Mouse (Mus musculus) G1E (cell line): Measurements from ENCODE around the gene Ldah. TPM values are rescaled to one million over a fixed set of nuclear protein-coding genes. Genes with fewer than 3 reads are reported as not detected.

Experiments
- ATAC-seq: 2 replicates; pipeline ENCODE4 v1.8.0; 2016; ENCODE audit warnings: mild to moderate bottlenecking; ENCODE audit not compliant: insufficient number of reproducible peaks, poor library complexity, low FRiP score, severe bottlenecking; ENCODE audit errors: extremely low read depth
- DNase-seq: peaks from one replicate; pipeline ENCODE4 v3.0.0; 2012; ENCODE audit warnings: low spot score
- H3K27me3 ChIP-seq: 2 replicates; pipeline ENCODE4 v1.6.1; 2012; ENCODE audit warnings: mild to moderate bottlenecking, low read length, inconsistent platforms; ENCODE audit not compliant: insufficient read depth
- H3K36me3 ChIP-seq: replicated peaks from 2 replicates; pipeline ENCODE3; 2012; ENCODE audit warnings: mild to moderate bottlenecking, inconsistent platforms
- H3K4me1 ChIP-seq: 2 replicates; pipeline ENCODE4 v1.6.1; 2012; ENCODE audit warnings: low read depth, low read length, inconsistent platforms, mixed read lengths; ENCODE audit not compliant: insufficient read depth
- H3K4me3 ChIP-seq: 2 replicates; pipeline ENCODE4 v1.5.1; 2012; ENCODE audit warnings: low read depth, mild to moderate bottlenecking, inconsistent platforms, low read length, moderate library complexity, mixed read lengths
- H3K9me3 ChIP-seq: replicated peaks from 2 replicates; pipeline ENCODE4 v1.6.1; 2012; ENCODE audit warnings: inconsistent platforms
- CTCF ChIP-seq: IDR thresholded peaks from 2 replicates; pipeline ENCODE4 v1.5.1; 2012; ENCODE audit warnings: low read depth, low read length, inconsistent platforms, mixed read lengths
- GATA1 ChIP-seq: IDR thresholded peaks from 2 replicates; pipeline ENCODE4 v1.6.1; 2012; ENCODE audit warnings: borderline replicate concordance, low read length, inconsistent platforms, mixed read lengths
- GATA2 ChIP-seq: IDR thresholded peaks from 2 replicates; pipeline ENCODE4 v1.6.1; 2012; ENCODE audit warnings: low read depth, low read length, inconsistent platforms, borderline replicate concordance
- POLR2AphosphoS5 ChIP-seq: IDR thresholded peaks from 2 replicates; pipeline ENCODE4 v1.6.1; 2012; ENCODE audit warnings: low read depth, low read length, inconsistent platforms; ENCODE audit not compliant: insufficient replicate concordance
- TAL1 ChIP-seq: conservative IDR thresholded peaks from 2 replicates; pipeline ENCODE4 v1.6.1; 2012; ENCODE audit warnings: low read depth, low read length, inconsistent platforms, mixed read lengths
- polyA plus RNA-seq: library from polyadenylated mRNA; stranded (reverse); fragments of >175 nt; gene quantifications from 2 replicates; pipeline ENCODE4 v1.2.3, GENCODE M21; 2012
- total RNA-seq, 2 experiments: library from RNA; stranded (forward) in 1 of 2; stranded (reverse) in 1 of 2; fragments of 200-1000 nt in 1 of 2; fragments of >200 nt in 1 of 2; fragmentation: Nextera tagmentation in 1 of 2; gene quantifications; 2 replicates each; pipeline ENCODE4 v1.2.3; 2014 to 2017

Ldah gene
- total and polyA plus RNA-seq, 3 experiments = 0.38 TPM; not detected in 2

DNA sequence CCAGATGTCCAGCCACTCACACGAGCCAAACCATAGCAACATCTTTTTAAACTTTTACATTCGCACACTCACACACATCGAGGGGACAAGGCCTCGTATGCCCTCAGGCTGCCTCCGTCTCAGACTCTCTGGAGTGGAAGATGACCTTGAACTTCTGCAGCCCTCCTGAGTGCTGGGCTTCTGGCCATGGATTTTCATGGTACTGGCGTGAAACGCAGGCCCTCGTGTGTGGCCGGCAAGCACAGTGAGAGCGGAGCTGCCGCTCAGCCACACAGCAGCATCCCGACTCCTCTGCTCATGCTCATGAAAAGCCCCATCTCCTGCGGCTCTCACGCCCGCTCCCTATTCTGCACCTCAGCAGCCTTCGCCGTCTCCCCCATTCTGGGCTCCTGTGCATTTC, 103.1 kb downstream of the Ldah start:
- Histone ChIP-seq H3K36me3 (peaks cover 17% of the 10 kb centered on the region), H3K9me3 (no peaks in the 10 kb centered on the region; the same call in 1 of the 2 replicates), H3K4me3 (no peak overlapping the region), H3K27me3 (peaks cover 8% of the 10 kb centered on the region; the same call in 1 of the 2 replicates), H3K4me1 (peaks cover 34% of the 10 kb centered on the region)
- no peak for ATAC-seq
- no peak for TF ChIP-seq CTCF
- TF ChIP-seq POLR2AphosphoS5 = no peak
- TF ChIP-seq TAL1 = no peak
- TF ChIP-seq GATA1 = no peak
- no peak for TF ChIP-seq GATA2
- DNase-seq = no peak

GRCm38 (mm10) chr12:8312266-8312665, 104.4 kb downstream of the Ldah start:
- ATAC-seq = no peak
- Histone ChIP-seq H3K36me3 (peaks cover 27% of the 10 kb centered on the region), H3K4me1 (peaks cover 35% of the 10 kb centered on the region), H3K9me3 (no peaks in the 10 kb centered on the region; the same call in 1 of the 2 replicates), H3K27me3 (peaks cover 8% of the 10 kb centered on the region; the same call in 1 of the 2 replicates), H3K4me3 (no peak overlapping the region)
- TF ChIP-seq TAL1 (no peak), CTCF (no peak), POLR2AphosphoS5 (no peak), GATA1 (no peak), GATA2 (no peak)
- no peak for DNase-seq

- TF ChIP-seq TAL1 (no peak), GATA1 (no peak), GATA2 (no peak), CTCF (peak; percentile 81), POLR2AphosphoS5 (no peak)
- Histone ChIP-seq H3K9me3 (no peaks in the 10 kb centered on the region; the same call in 1 of the 2 replicates), H3K27me3 (peaks cover 8% of the 10 kb centered on the region; the same call in 1 of the 2 replicates), H3K4me3 (peak within 1 kb of the TSS; percentile 82), H3K4me1 (peaks cover 35% of the 10 kb centered on the region), H3K36me3 (peaks cover 38% of the 10 kb centered on the region)
- peak; percentile 53 for DNase-seq
- ATAC-seq = peak; percentile 73
Observed at GRCm38 (mm10) chr12:8313270-8313771, 105.4 kb downstream of the Ldah start, which contains the start of gene Hs1bp3. Gene Hs1bp3 (plus strand): TSS chr12:8313432.

DNA sequence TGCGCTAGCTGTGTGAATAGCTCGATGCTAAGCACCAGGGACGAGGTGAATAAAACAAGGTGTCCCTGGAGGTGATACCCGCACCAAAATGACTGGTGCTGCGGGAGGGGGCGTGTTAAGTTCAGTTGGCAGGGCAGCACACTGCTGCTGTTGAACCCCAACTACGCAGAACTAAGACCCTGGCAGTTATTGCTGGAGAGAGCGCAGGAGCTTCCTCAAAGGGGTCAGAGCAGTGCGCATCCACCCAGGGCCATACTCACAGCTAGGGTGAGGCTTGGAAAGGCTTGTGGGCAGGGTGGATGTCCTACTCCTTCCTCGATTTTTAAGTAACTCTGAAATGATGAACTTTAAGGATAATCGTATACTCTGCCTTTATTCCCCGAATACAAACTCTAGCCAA, 105.9 kb downstream of the Ldah start:
- DNase-seq (peak; percentile 14), ATAC-seq (peak; percentile 45; the same call in 1 of the 2 replicates)
- Histone ChIP-seq H3K27me3 (peaks cover 8% of the 10 kb centered on the region; the same call in 1 of the 2 replicates), H3K36me3 (peaks cover 43% of the 10 kb centered on the region), H3K4me1 (peaks cover 35% of the 10 kb centered on the region), H3K4me3 (peak overlapping the region; percentile 82), H3K9me3 (no peaks in the 10 kb centered on the region; the same call in 1 of the 2 replicates)
- no peak for TF ChIP-seq CTCF
- TF ChIP-seq POLR2AphosphoS5 = no peak
- no peak for TF ChIP-seq GATA1
- TF ChIP-seq TAL1 = no peak
- no peak for TF ChIP-seq GATA2

- ATAC-seq (no peak), DNase-seq (no peak)
- Histone ChIP-seq H3K27me3 (no peaks in the 10 kb centered on the region), H3K36me3 (peaks cover 70% of the 10 kb centered on the region), H3K9me3 (no peaks in the 10 kb centered on the region; the same call in 1 of the 2 replicates), H3K4me1 (peaks cover 35% of the 10 kb centered on the region), H3K4me3 (no peak overlapping the region)
- TF ChIP-seq GATA1 (no peak), GATA2 (no peak), TAL1 (no peak), CTCF (no peak), POLR2AphosphoS5 (no peak)
Observed at GRCm38 (mm10) chr12:8316541-8316940, 108.6 kb downstream of the Ldah start.

DNA sequence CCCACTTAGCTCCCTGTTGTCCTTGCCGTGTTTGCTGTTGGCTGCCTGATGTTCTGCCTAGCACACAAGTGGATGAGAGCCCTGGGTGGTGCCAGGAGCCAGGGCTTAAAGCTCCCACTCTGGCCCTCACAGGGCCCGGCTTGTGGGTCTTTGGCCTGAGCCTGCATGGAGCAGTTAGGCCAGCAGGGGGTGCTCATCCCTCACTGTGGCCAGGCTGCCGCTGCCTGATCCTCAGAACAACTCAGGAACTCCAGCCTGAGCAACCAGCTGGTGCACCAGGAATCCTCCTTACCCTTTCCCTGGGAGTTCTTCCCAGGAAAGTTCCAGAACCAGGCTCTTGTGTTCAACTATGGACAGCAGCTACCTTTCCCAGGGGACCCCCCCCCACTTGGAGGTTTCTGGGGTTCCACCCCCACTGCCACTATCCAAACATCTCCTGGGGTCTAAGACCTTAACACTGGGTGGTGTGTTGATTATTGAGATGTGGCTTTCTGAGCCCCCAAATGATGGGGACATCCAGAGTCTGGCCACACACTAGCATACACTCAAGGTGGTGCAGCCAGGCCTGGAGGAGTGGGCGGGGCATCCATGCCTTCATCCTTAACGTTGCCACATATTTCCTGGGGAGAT, 112.3 kb downstream of the Ldah start:
- Histone ChIP-seq H3K4me3 (no peak overlapping the region), H3K27me3 (no peaks in the 10 kb centered on the region), H3K9me3 (no peaks in the 10 kb centered on the region), H3K4me1 (peaks cover 15% of the 10 kb centered on the region), H3K36me3 (peaks cover 98% of the 10 kb centered on the region)
- DNase-seq (peak; percentile 11), ATAC-seq (peak; percentile 62)
- TF ChIP-seq GATA1 (no peak), CTCF (peak; percentile 59)
